Mouse (Mus musculus) C2C12 (cell line): Measurements from ENCODE around the gene Olfr988.
"Not testable (repeated sequence)": the region's sequence is repeated elsewhere in the genome, so short reads cannot be mapped to it uniquely, and the experiment has no call there.

Experiments used
- CTCF ChIP-seq: IDR thresholded peaks from one replicate; pipeline ENCODE4 v1.5.1; 2011; ENCODE audit not compliant: control insufficient read depth, insufficient read depth, insufficient read length
- FOSL1 ChIP-seq: IDR thresholded peaks from one replicate; pipeline ENCODE4 v1.8.0; 2011; ENCODE audit warnings: mild to moderate bottlenecking, low read length; ENCODE audit not compliant: poor library complexity, insufficient read depth, severe bottlenecking
- MYOG ChIP-seq: IDR thresholded peaks from one replicate; pipeline ENCODE4 v1.6.1; 2011; ENCODE audit not compliant: control insufficient read depth, insufficient read length; ENCODE audit errors: extremely low read depth

DNA sequence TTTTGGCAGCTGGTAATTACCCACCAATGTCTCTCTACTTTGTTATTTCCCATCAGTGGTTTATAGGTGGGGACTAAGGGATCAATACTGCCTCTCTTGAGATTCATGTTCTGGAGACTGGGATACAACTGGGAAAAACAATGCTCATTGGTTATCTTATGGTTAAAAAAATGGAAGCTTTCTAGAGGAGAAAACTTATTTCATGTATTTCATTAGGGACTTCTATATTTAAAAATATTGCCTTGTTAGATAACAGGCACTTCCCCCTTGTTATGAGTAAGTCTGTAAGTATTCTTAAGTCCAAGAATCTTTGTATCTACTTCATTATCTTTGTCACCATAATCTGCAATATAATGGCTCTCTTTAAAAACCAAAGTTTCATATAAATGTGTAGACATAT, at the start of gene Olfr988:
- TF ChIP-seq MYOG, CTCF, FOSL1: not testable (repeated sequence)
